Mouse (Mus musculus): ENCODE measurements around the gene G6pdx.
A peak's percentile ranks its signal among the peaks of the same experiment; 100 is the strongest.

The G6pdx gene

GRCm38 (mm10) chrX:74428826-74429276 lies at the start of gene G6pdx:
TSS of gene G6pdx (minus strand) at chrX:74429194.
- DNase-seq (ENCODE audit: low spot score in 2 of 2), result peak; percentile 86 to 88

DNA sequence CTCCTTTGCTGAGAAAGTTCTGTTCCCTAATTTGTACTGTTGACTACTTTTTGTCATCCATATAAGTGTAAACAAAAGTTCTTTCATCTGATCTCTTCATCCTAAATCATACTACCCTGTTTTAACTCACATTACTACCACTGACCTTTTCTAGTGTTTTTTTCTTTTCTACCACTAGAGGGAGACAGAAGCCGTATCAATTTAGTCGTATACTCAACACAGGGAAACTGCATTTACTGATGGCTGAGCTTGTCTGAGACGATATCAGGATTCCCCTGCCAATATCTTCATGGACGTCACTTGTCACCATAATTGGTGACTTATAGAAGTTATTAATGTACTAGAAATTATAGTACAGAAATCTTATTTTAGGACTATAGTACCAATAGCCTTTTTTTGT lies 23.8 kb upstream of the G6pdx start:
- DNase-seq (ENCODE audit: low spot score in 2 of 2), result no peak

GRCm38 (mm10) chrX:74451157-74451912 lies 22.3 kb upstream of the G6pdx start:
- no peak for DNase-seq (ENCODE audit: low spot score in 2 of 2)

DNA sequence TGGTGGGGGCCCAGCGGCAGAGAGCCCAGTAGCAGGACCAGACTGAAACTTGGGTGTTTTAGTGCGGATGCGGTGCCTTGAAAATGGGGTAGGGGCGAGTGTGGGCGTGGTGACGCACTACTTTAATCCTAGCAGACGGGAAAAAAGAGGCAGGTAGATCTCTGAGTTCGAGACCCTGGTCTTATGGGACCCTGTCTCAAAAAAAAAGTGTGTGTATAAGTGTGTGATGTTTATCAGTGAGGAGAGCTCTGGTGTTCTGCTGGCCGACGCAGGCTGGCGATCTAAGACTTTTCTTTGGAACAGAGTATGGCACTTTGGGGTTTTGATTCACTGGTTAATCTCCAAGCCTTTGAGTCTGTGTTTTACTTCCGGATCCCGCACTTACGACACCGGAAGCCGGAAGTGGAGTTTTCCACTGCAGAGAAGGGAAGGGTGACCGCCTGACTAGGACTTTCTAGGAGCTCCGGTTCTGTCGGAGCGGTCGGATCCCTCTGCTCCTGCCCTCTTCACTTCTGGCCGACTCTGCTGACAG lies 362 bp upstream of the G6pdx start:
- DNase-seq (ENCODE audit: low spot score in 2 of 2), result peak; percentile 59 to 63

DNA sequence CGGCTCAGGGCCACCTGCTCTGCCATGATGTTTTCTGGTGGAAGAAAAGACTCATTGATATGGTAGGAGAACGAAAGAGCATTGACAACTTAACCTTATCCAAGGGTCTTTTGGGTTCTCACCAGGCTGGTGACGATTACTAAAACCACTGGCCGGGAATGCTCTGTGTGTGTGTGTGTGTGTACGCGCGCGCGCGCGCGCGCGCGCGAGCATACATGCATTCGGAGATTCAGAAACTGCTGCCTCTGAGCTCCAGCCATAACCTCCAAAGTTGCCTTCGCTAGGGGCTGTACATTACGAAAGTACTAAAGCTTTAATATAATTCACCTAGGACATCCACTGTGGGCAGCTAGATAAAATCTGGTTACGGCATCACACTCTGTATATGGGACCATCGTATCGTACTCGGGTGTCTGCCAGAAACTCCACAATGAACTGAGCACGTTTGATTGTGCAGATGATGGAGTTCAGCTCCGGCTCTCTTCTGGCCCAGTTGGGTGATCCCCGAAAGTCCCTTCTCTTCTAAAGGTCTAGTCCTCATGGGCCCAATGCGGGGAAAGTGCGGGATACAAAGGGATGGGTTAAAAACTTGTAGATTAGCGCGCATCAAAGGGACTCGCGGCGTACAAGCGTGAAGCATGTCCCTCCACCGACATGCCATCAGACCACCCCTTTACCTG lies 708 bp downstream of the G6pdx start:
- DNase-seq (ENCODE audit: low spot score in 2 of 2), result no peak

DNA sequence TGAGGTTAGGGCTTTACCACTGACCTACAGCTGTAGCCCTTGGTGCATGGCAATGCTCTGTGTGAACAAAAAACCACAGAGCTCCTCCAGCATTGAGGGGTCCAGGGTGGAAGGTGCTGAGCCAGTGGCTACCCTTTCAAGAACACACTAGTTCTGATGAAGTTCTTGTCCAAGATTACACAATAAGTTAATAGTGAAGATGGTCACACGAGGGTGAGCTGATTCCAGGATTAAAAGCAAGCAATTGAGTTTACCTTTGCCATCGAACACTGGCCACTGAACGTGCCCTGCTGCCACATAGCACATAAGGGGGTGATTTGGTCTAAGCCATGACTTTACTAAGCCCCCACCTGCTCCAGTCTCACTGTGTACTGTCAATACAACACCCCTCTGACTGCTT lies 1.9 kb downstream of the G6pdx start:
- DNase-seq (ENCODE audit: low spot score in 2 of 2), result no peak

DNA sequence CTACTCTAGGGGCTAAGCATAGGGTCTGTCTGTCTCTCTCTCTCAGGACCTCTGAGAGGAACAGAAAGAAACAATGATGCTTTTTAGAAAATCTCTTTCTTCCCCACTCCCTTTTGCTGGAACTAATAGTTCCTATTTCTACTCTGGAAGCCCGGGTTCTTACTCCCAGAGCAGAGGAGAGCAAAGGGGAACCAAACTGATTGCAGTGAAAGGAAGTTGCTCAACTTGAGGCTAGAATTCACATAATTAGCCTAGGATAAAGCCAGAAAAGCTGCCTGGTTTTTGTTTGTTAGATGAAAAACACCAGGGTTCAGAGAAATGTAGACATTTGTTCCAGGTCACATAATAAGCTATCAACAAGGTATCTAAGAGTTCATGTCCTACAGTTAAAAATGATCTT lies 2.7 kb downstream of the G6pdx start:
- DNase-seq (ENCODE audit: low spot score in 2 of 2), result no peak

DNA sequence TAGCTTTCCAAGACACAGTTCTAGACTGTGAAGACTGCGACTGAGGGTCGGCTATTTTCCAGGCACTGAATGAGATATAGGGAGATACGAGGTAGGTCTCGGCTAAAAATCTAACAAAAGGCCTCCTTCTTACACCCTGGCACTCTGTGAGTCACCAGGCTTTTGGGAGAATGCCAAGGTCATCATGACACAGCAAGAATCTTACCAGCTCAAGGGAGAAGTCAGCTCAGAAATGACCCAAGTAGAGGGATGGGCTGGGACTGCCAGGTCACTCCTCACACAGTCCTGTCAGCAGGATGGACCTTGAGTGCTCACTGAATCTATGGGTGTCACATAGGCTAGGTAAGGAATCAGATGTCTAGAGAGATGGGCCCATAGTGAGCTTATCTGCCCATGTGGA lies 3.8 kb downstream of the G6pdx start:
- DNase-seq (ENCODE audit: low spot score in 2 of 2), result no peak

DNA sequence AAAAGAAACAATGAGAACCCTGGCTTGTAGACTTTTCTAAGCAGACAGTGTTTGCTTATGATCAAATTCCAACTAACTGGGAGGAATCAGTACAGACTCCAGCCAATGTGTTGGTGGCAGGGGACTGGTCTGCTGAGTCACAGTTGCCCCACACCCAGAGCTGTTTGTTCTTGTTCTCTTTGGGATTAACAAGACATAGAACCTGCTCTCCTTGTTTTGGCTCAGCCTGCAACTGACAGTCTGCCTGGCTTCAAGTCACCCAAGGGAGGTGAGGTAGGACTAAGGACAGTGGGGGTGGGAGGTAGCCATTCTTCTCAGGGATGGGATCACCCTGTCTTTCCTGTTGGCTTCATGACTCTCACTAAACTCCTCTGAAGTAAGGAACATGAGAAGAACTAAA lies 4.6 kb downstream of the G6pdx start:
- no peak for DNase-seq (ENCODE audit: low spot score in 2 of 2)

DNA sequence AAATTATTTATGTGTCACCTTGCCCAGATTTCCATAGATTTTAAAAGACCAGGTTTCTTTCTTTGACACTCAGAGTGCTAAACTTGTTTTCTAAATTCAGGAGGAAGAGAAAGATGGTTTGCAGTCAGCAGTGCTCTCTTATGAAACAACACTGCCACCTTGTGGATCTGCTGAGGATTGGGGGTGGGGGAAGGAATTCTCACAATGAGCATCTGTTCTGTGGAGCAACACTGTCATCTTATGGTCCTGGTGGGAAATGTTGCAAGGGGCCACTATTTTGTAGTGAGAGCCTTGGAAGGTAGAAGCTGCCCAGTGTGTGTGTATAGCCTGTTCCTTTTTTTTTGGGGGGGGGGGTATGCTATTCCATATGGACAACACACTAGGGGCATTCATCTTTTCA lies 15.6 kb downstream of the G6pdx start:
- peak; percentile 57 to 70 for DNase-seq (ENCODE audit: low spot score in 2 of 2)

DNA sequence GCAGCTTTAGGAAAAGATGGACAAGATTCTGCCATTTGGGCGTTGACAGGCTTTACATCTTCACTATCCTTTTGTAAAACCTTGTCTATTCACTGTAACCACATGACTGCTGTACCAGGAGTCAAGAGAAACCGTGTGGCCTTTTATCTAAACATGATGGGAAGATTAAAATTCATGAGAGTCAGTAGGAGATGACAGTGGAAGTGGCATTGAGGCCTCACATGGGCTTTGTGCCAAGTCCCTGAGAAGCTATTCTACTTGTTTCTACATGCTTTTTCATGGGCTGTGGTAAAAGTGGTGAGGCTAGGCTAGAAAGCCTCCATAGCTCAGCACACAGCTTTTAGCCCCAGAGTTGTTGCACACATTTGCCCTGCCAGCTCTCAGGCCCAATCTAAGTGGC lies 20.7 kb downstream of the G6pdx start:
- DNase-seq (ENCODE audit: low spot score in 2 of 2), result no peak

- no peak for DNase-seq (ENCODE audit: low spot score in 2 of 2)
Observed at GRCm38 (mm10) chrX:74400136-74400535, 28.9 kb downstream of the G6pdx start.

- peak; percentile 72 to 80 for DNase-seq (ENCODE audit: low spot score in 2 of 2)
Observed at GRCm38 (mm10) chrX:74392535-74393443, 36.2 kb downstream of the G6pdx start, which contains the start of the genes Fam3a and Ikbkg. TSS of gene Fam3a (minus strand) at chrX:74393272. TSS of gene Ikbkg (plus strand) at chrX:74393290.

DNA sequence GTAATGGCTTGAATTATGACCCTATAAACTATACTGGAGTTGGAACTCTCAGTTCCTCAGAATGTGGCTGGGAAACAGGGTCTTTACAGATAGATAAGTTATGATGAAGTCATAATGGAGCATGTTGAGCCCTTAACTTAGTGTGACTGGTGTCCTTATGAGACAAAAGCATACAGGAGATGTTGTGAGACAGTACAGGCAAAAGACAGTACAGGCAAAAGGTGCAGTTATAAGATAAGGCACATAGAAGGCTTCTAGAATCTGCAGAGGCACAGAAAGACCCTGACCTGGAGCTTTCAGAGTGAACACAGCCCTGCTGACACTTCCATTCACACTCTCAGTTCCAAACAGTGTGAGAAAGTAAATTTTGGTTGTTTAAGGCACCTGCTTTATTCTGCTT lies 40.8 kb downstream of the G6pdx start:
- DNase-seq (ENCODE audit: low spot score in 2 of 2), result no peak

- no peak for DNase-seq (ENCODE audit: low spot score in 2 of 2)
Observed at GRCm38 (mm10) chrX:74384451-74384850, 44.5 kb downstream of the G6pdx start.

GRCm38 (mm10) chrX:74372888-74373549 lies 56.0 kb downstream of the G6pdx start, which contains the start of the genes Ubl4a and Slc10a3:
TSS of gene Ubl4a (minus strand) at chrX:74373218.
TSS of gene Slc10a3 (minus strand) at chrX:74373349.
- DNase-seq (ENCODE audit: low spot score in 2 of 2), result peak; percentile 72 to 83

- DNase-seq (ENCODE audit: low spot score in 2 of 2), result peak; percentile 23 to 48
Observed at GRCm38 (mm10) chrX:74368209-74368909, 60.6 kb downstream of the G6pdx start.

GRCm38 (mm10) chrX:74367512-74367911 lies 61.5 kb downstream of the G6pdx start:
- DNase-seq (ENCODE audit: low spot score in 2 of 2), result no peak

Data from thymus, postnatal 10 days (tissue).